Mouse (Mus musculus) myocyte (in vitro differentiated cells): ENCODE results near the gene Coq9. TPM values are rescaled to one million over a fixed set of nuclear protein-coding genes. Genes with fewer than 3 reads are reported as not detected.

Experiments
- H3K27me3 ChIP-seq: one replicate; pipeline ENCODE4 v1.6.1; 2011; ENCODE audit not compliant: control insufficient read depth, insufficient read depth, insufficient read length
- H3K36me3 ChIP-seq: one replicate; pipeline ENCODE4 v1.6.1; 2011; ENCODE audit not compliant: control insufficient read depth, insufficient read depth
- H3K4me2 ChIP-seq: one replicate; pipeline ENCODE4 v1.6.1; 2011; ENCODE audit warnings: low read depth, control low read depth
- H3K4me3 ChIP-seq: one replicate; pipeline ENCODE4 v1.5.1; 2011; ENCODE audit warnings: mild to moderate bottlenecking, control low read depth, moderate library complexity
- H3K79me2 ChIP-seq: one replicate; pipeline ENCODE4 v1.6.1; 2011; ENCODE audit not compliant: control insufficient read depth, insufficient read depth
- H3ac ChIP-seq: one replicate; pipeline ENCODE4 v1.6.1; 2011; ENCODE audit not compliant: control insufficient read depth, insufficient read length
- CEBPB ChIP-seq: IDR thresholded peaks from 2 replicates; pipeline ENCODE4 v1.6.1; 2011; ENCODE audit warnings: mild to moderate bottlenecking, moderate library complexity; ENCODE audit not compliant: poor library complexity, insufficient read depth, severe bottlenecking
- E2F4 ChIP-seq: IDR thresholded peaks from one replicate; pipeline ENCODE4 v1.6.1; 2011; ENCODE audit warnings: mild to moderate bottlenecking, control low read depth, moderate library complexity; ENCODE audit not compliant: insufficient read depth
- MAX ChIP-seq: IDR thresholded peaks from one replicate; pipeline ENCODE4 v1.6.1; 2011; ENCODE audit warnings: low read depth, mild to moderate bottlenecking, control low read depth
- MYOD1 ChIP-seq, 3 experiments: IDR thresholded peaks; one replicate each; pipeline ENCODE4 v1.6.1; 2011; ENCODE audit warnings: control low read depth in 2 of 3, low read depth in 2 of 3, mild to moderate bottlenecking in 2 of 3, moderate library complexity in 1 of 3; ENCODE audit not compliant: insufficient read length in 2 of 3, control insufficient read depth in 1 of 3
- MYOG ChIP-seq, 3 experiments: IDR thresholded peaks; one replicate each; pipeline ENCODE4 v1.6.1; 2011; ENCODE audit warnings: control low read depth in 2 of 3, low read depth in 2 of 3, mild to moderate bottlenecking in 2 of 3; ENCODE audit not compliant: insufficient read length in 2 of 3, control insufficient read depth in 1 of 3, insufficient read depth in 1 of 3
- POLR2A ChIP-seq: IDR thresholded peaks from one replicate; pipeline ENCODE4 v1.6.1; 2011; ENCODE audit warnings: low read depth, mild to moderate bottlenecking, control low read depth, moderate library complexity; ENCODE audit not compliant: insufficient read length
- POLR2AphosphoS2 ChIP-seq: IDR thresholded peaks from one replicate; pipeline ENCODE4 v1.6.1; 2011; ENCODE audit warnings: low read depth, control low read depth; ENCODE audit not compliant: insufficient read length
- REST ChIP-seq: IDR thresholded peaks from one replicate; pipeline ENCODE4 v1.6.1; 2011; ENCODE audit warnings: mild to moderate bottlenecking, control low read depth, moderate library complexity; ENCODE audit not compliant: insufficient read depth, insufficient read length
- SRF ChIP-seq: IDR thresholded peaks from one replicate; pipeline ENCODE4 v1.6.1; 2011; ENCODE audit warnings: low read depth; ENCODE audit not compliant: control insufficient read depth, insufficient read length
- TCF12 ChIP-seq: IDR thresholded peaks from one replicate; pipeline ENCODE4 v1.6.1; 2011; ENCODE audit warnings: mild to moderate bottlenecking, control low read depth; ENCODE audit not compliant: poor library complexity, insufficient read depth, severe bottlenecking
- TCF3 ChIP-seq: IDR thresholded peaks from one replicate; pipeline ENCODE4 v1.6.1; 2011; ENCODE audit warnings: low read depth, control low read depth; ENCODE audit not compliant: insufficient read length
- USF1 ChIP-seq: IDR thresholded peaks from one replicate; pipeline ENCODE4 v1.6.1; 2011; ENCODE audit warnings: low read depth, mild to moderate bottlenecking, control low read depth, moderate library complexity
- polyA plus RNA-seq: library from polyadenylated mRNA; unstranded; fragments of >200 nt; fragmentation: generic; extraction: Trizol; gene quantifications from one replicate; pipeline ENCODE4 v1.2.1, GENCODE M21; 2012; ENCODE audit warnings: missing spikeins

Coq9 gene
- polyA plus RNA-seq, 1 experiment, result 126 TPM

- Histone ChIP-seq H3K36me3 (no peaks in the 10 kb centered on the region), H3K4me3 (no peak overlapping the region), H3ac (no peak overlapping the region), H3K4me2 (no peak overlapping the region), H3K27me3 (no peaks in the 10 kb centered on the region), H3K79me2 (no peaks in the 10 kb centered on the region)
- no peak for TF ChIP-seq USF1
- TF ChIP-seq MYOD1 (IDR thresholded peaks at IDR 0.05; ENCODE audit: control insufficient read depth in 1 of 3, insufficient read length in 2 of 3, low read depth in 2 of 3), result peak in 1 of 3 experiments; percentile 20
- TF ChIP-seq REST, result peak; percentile 59
- TF ChIP-seq MYOG (IDR thresholded peaks at IDR 0.05; ENCODE audit: control insufficient read depth in 1 of 3, insufficient read depth in 1 of 3, insufficient read length in 2 of 3, low read depth in 2 of 3), result peak in 1 of 3 experiments; percentile 36
Measured at GRCm38 (mm10) chr8:94800278-94800968, 37.7 kb upstream of the Coq9 start.

GRCm38 (mm10) chr8:94801293-94802095 lies 36.6 kb upstream of the Coq9 start:
- TF ChIP-seq CEBPB (no peak), MAX (no peak), TCF12 (no peak), POLR2AphosphoS2 (no peak), E2F4 (no peak), MYOD1 (IDR thresholded peaks at IDR 0.05; ENCODE audit: control insufficient read depth in 1 of 3, insufficient read length in 2 of 3, low read depth in 2 of 3) (no peak), USF1 (no peak), POLR2A (no peak), MYOG (IDR thresholded peaks at IDR 0.05; ENCODE audit: control insufficient read depth in 1 of 3, insufficient read depth in 1 of 3, insufficient read length in 2 of 3, low read depth in 2 of 3) (no peak), TCF3 (no peak), REST (no peak), SRF (no peak)

GRCm38 (mm10) chr8:94802375-94802774 lies 35.7 kb upstream of the Coq9 start:
- TF ChIP-seq REST, result no peak
- no peak for TF ChIP-seq USF1
- TF ChIP-seq E2F4, result no peak
- TF ChIP-seq TCF3, result no peak
- no peak for TF ChIP-seq CEBPB
- TF ChIP-seq POLR2AphosphoS2, result no peak
- no peak for TF ChIP-seq MAX
- TF ChIP-seq SRF, result no peak
- TF ChIP-seq MYOG (IDR thresholded peaks at IDR 0.05; ENCODE audit: control insufficient read depth in 1 of 3, insufficient read depth in 1 of 3, insufficient read length in 2 of 3, low read depth in 2 of 3), result no peak
- TF ChIP-seq TCF12, result no peak
- TF ChIP-seq POLR2A, result no peak
- no peak for TF ChIP-seq MYOD1 (IDR thresholded peaks at IDR 0.05; ENCODE audit: control insufficient read depth in 1 of 3, insufficient read length in 2 of 3, low read depth in 2 of 3)

More at GRCm38 (mm10) chr8:94801293-94802095, 36.6 kb upstream of the Coq9 start:
- H3K79me2 ChIP-seq, result no peaks in the 10 kb centered on the region
- H3K27me3 ChIP-seq, result no peaks in the 10 kb centered on the region
- H3ac ChIP-seq, result no peak overlapping the region
- H3K36me3 ChIP-seq, result no peaks in the 10 kb centered on the region
- no peak overlapping the region for H3K4me2 ChIP-seq
- H3K4me3 ChIP-seq, result no peak overlapping the region

GRCm38 (mm10) chr8:94803551-94803950 lies 34.6 kb upstream of the Coq9 start:
- Histone ChIP-seq H3ac (no peak overlapping the region), H3K4me2 (no peak overlapping the region), H3K36me3 (no peaks in the 10 kb centered on the region), H3K79me2 (no peaks in the 10 kb centered on the region), H3K4me3 (no peak overlapping the region), H3K27me3 (no peaks in the 10 kb centered on the region)
- TF ChIP-seq USF1, result no peak
- TF ChIP-seq MYOG (IDR thresholded peaks at IDR 0.05; ENCODE audit: control insufficient read depth in 1 of 3, insufficient read depth in 1 of 3, insufficient read length in 2 of 3, low read depth in 2 of 3), result no peak
- no peak for TF ChIP-seq CEBPB
- TF ChIP-seq TCF12, result no peak
- no peak for TF ChIP-seq MAX
- TF ChIP-seq MYOD1 (IDR thresholded peaks at IDR 0.05; ENCODE audit: control insufficient read depth in 1 of 3, insufficient read length in 2 of 3, low read depth in 2 of 3), result no peak
- TF ChIP-seq POLR2AphosphoS2, result no peak
- TF ChIP-seq SRF, result no peak
- TF ChIP-seq E2F4, result no peak
- TF ChIP-seq REST, result no peak
- TF ChIP-seq TCF3, result no peak
- TF ChIP-seq POLR2A, result no peak

More at GRCm38 (mm10) chr8:94802375-94802774, 35.7 kb upstream of the Coq9 start:
- Histone ChIP-seq H3ac (no peak overlapping the region), H3K4me3 (no peak overlapping the region), H3K27me3 (no peaks in the 10 kb centered on the region), H3K79me2 (no peaks in the 10 kb centered on the region), H3K36me3 (no peaks in the 10 kb centered on the region), H3K4me2 (no peak overlapping the region)
